Mouse (Mus musculus) lung, postnatal 0 days (tissue): ENCODE data around the gene Ctsll3. TPM values are rescaled to one million over a fixed set of nuclear protein-coding genes. Genes with fewer than 3 reads are reported as not detected.
A peak's percentile ranks its signal among the peaks of the same experiment; 100 is the strongest.

Experiments
- ATAC-seq: fragments of 200-750 bp; cut with Nextera tagmentation; 2 replicates; pipeline ENCODE4 v1.8.0; 2017; ENCODE audit warnings: moderate library complexity
- DNase-seq: peaks from one replicate; pipeline ENCODE4 v3.0.0-alpha.2; 2016; ENCODE audit warnings: low spot score
- H3K27ac ChIP-seq: fragments of 300-500 bp; sonication (generic); 2 replicates; pipeline ENCODE4 v1.5.1; 2014; ENCODE audit warnings: antibody characterized with exemption, mild to moderate bottlenecking, low read length, mixed read lengths
- H3K27me3 ChIP-seq: fragments of 300-500 bp; sonication (generic); replicated peaks from 2 replicates; pipeline ENCODE4 v1.6.1; 2014; ENCODE audit warnings: low read length, mixed read lengths; ENCODE audit not compliant: insufficient read depth
- H3K36me3 ChIP-seq: fragments of 300-500 bp; sonication (generic); 2 replicates; pipeline ENCODE4 v1.6.1; 2014; ENCODE audit warnings: low read length, mixed read lengths; ENCODE audit not compliant: insufficient read depth
- H3K4me1 ChIP-seq: fragments of 300-500 bp; sonication (generic); 2 replicates; pipeline ENCODE4 v1.6.1; 2014; ENCODE audit warnings: antibody characterized with exemption, low read depth, low read length, mixed read lengths; ENCODE audit not compliant: insufficient read depth
- H3K4me2 ChIP-seq: fragments of 300-500 bp; sonication (generic); replicated peaks from 2 replicates; pipeline ENCODE4 v1.6.1; 2014; ENCODE audit warnings: low read depth, mild to moderate bottlenecking, low read length, moderate library complexity, mixed read lengths
- H3K4me3 ChIP-seq: fragments of 300-500 bp; sonication (generic); 2 replicates; pipeline ENCODE4 v1.5.1; 2014; ENCODE audit warnings: low read depth, low read length
- H3K9ac ChIP-seq: fragments of 300-500 bp; sonication (generic); replicated peaks from 2 replicates; pipeline ENCODE4 v1.6.1; 2014; ENCODE audit warnings: low read depth, mild to moderate bottlenecking
- H3K9me3 ChIP-seq: fragments of 300-500 bp; sonication (generic); 2 replicates; pipeline ENCODE4 v1.6.1; 2016; ENCODE audit warnings: low read length, mixed read lengths
- CTCF ChIP-seq: IDR thresholded peaks from 2 replicates; pipeline ENCODE4 v1.5.1; 2016; ENCODE audit warnings: antibody characterized with exemption, mild to moderate bottlenecking
- EP300 ChIP-seq: IDR thresholded peaks from 2 replicates; pipeline ENCODE4 v1.6.1; 2016; ENCODE audit warnings: antibody characterized with exemption, mild to moderate bottlenecking, control low read depth
- WGBS: fragments of 180-500 bp; shearing (Covaris S2); extraction: QIAGEN DNeasy Blood & Tissue Kit; methylation state at CpG from one replicate; pipeline ENCODE4 v1.1.7; 2014; 5-methylcytosine and 5-hydroxymethylcytosine counted together
- polyA plus RNA-seq: library from polyadenylated mRNA; unstranded; fragments of >200 nt; fragmentation: Nextera tagmentation; extraction: Ambion mirVana; gene quantifications from 2 replicates; pipeline ENCODE4 v1.2.1, GENCODE M21; 2015

Gene Ctsll3
- polyA plus RNA-seq, 1 experiment from 2014 or later = not detected

DNA sequence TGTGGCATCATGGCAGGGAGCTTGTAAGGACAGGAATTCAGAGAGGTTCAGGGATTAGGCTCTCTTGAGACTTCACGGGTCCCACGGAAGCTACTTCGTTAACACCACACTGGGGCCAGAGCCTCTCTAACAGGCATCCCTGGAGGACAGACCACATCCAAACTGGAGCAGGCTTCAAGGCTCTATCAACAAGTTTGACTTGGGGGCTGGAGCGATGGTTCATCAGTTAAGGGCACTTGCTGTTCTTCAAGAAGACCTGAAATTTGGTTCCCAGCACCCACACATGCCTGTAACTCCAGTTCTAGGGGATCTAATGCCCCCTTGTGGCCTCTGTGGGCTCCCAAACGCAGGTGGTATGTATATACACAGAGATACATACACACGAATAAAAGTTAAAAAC, 49.4 kb downstream of the Ctsll3 start:
- Histone ChIP-seq H3K36me3 (peaks cover 61% of the 10 kb centered on the region), H3K4me1 (no peaks in the 10 kb centered on the region), H3K4me3 (no peak overlapping the region), H3K27me3 (no peaks in the 10 kb centered on the region), H3K9me3 (no peaks in the 10 kb centered on the region), H3K27ac (no peak overlapping the region), H3K4me2 (no peak overlapping the region), H3K9ac (no peak overlapping the region)
- ATAC-seq (no peak), DNase-seq (no peak)
- no peak for TF ChIP-seq CTCF
- no peak for TF ChIP-seq EP300
- WGBS = 93% methylated on average over 6 of the region's 6 CpGs

DNA sequence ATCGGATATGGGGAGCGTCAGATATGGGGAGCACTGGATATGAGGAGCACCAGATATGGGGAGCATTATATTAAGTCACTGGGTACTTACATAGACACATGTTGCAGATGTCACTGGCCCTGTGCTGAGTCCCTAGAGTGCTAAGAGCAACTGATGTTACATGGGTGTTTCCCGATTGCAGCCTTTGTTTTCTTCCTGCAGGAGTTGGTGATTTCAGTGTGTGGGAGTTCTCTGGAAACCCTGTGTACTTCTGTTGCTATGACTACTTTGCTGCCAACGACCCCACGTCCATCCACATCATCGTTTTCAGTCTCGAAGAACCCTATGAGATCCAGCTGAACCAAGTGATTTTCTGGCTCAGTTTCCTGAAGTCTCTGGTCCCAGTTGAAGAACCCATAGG, 51.7 kb downstream of the Ctsll3 start:
- 94% methylated on average over 7 of the region's 7 CpGs for WGBS
- Histone ChIP-seq H3K4me2 (no peak overlapping the region), H3K27me3 (no peaks in the 10 kb centered on the region), H3K9ac (no peak overlapping the region), H3K4me3 (no peak overlapping the region), H3K27ac (no peak overlapping the region), H3K36me3 (peaks cover 47% of the 10 kb centered on the region), H3K4me1 (no peaks in the 10 kb centered on the region), H3K9me3 (no peaks in the 10 kb centered on the region)
- DNase-seq (no peak), ATAC-seq (no peak)
- TF ChIP-seq CTCF (no peak), EP300 (no peak)

DNA sequence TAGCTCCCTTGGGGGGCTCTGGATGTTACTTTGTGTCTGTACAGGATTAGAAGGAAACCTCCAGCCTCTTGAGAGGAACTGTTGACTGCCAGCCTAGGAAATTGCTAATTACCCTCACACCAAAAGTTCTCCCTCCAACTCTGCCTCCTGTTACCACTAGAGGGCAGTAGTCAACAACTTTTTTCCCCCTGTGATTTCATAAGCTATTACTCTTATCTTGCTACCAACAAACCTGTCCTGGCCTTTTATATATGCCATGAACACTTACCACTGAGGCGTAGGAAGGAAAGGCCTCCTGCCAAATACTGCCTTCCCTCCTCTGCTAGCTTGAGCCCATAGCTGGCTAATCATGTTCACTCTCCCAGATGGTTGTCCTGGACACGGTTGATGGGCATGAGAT, 54.1 kb downstream of the Ctsll3 start:
- DNase-seq (peak; percentile 65), ATAC-seq (no peak)
- Histone ChIP-seq H3K9ac (no peak overlapping the region), H3K27ac (no peak overlapping the region), H3K27me3 (no peaks in the 10 kb centered on the region), H3K36me3 (peaks cover 45% of the 10 kb centered on the region), H3K4me1 (no peaks in the 10 kb centered on the region), H3K9me3 (no peaks in the 10 kb centered on the region), H3K4me2 (no peak overlapping the region), H3K4me3 (no peak overlapping the region)
- peak; percentile 67 for TF ChIP-seq CTCF
- TF ChIP-seq EP300 = no peak
- WGBS = 87% methylated on average over 2 of the region's 2 CpGs

Other genes starting within 250 kb of the Ctsll3 start
- gene Dapk1, start 200.9 kb downstream of the Ctsll3 start, polyA plus RNA-seq = 44.0 and 48.7 TPM in 2 replicates
- not detected in 2 replicates for gene BC051665, start 16.5 kb downstream of the Ctsll3 start, polyA plus RNA-seq
- gene 4930486L24Rik, start 61.6 kb upstream of the Ctsll3 start, polyA plus RNA-seq = 0.32 TPM in 1 of 2 replicates, not detected in the other
- gene Gm49392, start 94.0 kb upstream of the Ctsll3 start, polyA plus RNA-seq = 1.3 and 1.8 TPM in 2 replicates
- 12.3 and 13.4 TPM in 2 replicates for gene Ctla2b, start 94.6 kb upstream of the Ctsll3 start, polyA plus RNA-seq
- gene Tpbpb, start 102.0 kb upstream of the Ctsll3 start, polyA plus RNA-seq = not detected in 2 replicates
- gene Gm49393, start 132.7 kb upstream of the Ctsll3 start, polyA plus RNA-seq = not detected in 2 replicates
- 7.5 and 10.6 TPM in 2 replicates for gene Gm49391, start 133.7 kb upstream of the Ctsll3 start, polyA plus RNA-seq
- 288 and 434 TPM in 2 replicates for gene Ctla2a, start 133.8 kb upstream of the Ctsll3 start, polyA plus RNA-seq
- gene Tpbpa, start 139.1 kb upstream of the Ctsll3 start, polyA plus RNA-seq = not detected in 2 replicates
- gene Ctsj, start 203.1 kb upstream of the Ctsll3 start, polyA plus RNA-seq = not detected in 2 replicates
- gene Ctsq, start 237.8 kb upstream of the Ctsll3 start, polyA plus RNA-seq = not detected in 2 replicates